Mouse (Mus musculus): ENCODE results near the gene Kif21b.
A peak's percentile ranks its signal among the peaks of the same experiment; 100 is the strongest.

The Kif21b gene

GRCm38 (mm10) chr1:136128416-136128815 lies 2.8 kb upstream of the Kif21b start:
- no peak for DNase-seq (ENCODE audit: inconsistent age in 2 of 2, low spot score in 1 of 2)

- peak; percentile 69 to 86 for DNase-seq (ENCODE audit: inconsistent age in 2 of 2, low spot score in 1 of 2)
Observed at GRCm38 (mm10) chr1:136128944-136129589, 2.1 kb upstream of the Kif21b start.

DNA sequence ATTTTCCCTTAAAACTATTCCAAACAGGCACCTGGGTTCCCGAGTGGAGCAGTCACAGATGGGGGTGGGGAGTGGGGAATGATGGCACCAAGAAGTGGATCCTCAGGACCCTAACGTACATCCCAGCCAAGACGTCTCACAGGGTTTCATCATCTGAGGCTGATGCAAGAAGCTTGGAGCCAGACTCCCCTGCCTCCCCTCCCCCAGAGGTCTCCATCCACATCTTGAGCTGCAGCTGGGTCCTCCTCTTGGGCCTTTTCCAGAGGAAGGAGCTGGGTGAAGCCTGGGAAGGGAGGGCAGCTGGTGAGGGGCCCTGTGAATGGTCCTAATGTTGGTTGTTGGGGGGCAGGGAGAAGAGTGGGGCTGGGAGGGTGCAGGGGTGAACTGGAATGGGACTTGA lies 1.1 kb upstream of the Kif21b start:
- peak in 1 of 2 experiments; percentile 32 for DNase-seq (ENCODE audit: inconsistent age in 2 of 2, low spot score in 1 of 2)

DNA sequence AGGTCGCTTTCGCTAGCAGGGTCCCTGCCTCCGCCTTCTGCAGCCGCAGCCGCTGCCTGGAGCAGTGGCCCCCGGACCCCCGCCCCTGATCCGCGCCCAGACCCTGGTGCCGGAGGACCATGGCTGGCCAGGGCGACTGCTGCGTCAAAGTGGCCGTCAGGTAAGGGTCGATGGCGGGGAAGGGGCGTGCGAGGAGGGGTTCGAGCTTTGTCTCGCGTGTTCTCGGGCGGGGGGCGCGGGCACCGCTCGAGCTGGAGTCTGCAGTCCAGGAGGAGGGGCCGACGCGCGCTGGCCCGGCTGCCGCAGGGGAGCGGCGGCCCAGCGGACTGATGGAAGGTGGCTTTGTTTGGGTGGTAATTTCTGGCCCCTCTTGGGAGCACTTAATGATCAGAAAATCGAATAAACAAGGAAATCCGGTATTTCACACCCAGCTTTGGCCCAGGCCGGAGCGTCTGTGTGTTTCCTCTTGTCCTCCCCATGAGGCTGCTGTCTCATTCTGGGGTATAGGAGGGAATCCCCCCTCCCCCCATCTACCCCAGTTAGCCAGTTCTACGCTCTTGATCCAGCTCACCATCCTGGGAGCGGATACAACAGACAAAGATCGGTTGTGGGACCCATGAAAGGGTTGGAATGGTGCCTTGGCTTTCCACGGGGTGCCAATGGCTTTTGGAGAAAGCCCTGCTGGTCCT lies 558 bp downstream of the Kif21b start:
- peak in 1 of 2 experiments; percentile 68 for DNase-seq (ENCODE audit: inconsistent age in 2 of 2, low spot score in 1 of 2)

- DNase-seq (ENCODE audit: inconsistent age in 2 of 2, low spot score in 1 of 2): no peak
Observed at GRCm38 (mm10) chr1:136132386-136133201, 1.4 kb downstream of the Kif21b start.

- no peak for DNase-seq (ENCODE audit: inconsistent age in 2 of 2, low spot score in 1 of 2)
Observed at GRCm38 (mm10) chr1:136133570-136134240, 2.5 kb downstream of the Kif21b start.

GRCm38 (mm10) chr1:136134547-136134946 lies 3.4 kb downstream of the Kif21b start:
- no peak for DNase-seq (ENCODE audit: inconsistent age in 2 of 2, low spot score in 1 of 2)

DNA sequence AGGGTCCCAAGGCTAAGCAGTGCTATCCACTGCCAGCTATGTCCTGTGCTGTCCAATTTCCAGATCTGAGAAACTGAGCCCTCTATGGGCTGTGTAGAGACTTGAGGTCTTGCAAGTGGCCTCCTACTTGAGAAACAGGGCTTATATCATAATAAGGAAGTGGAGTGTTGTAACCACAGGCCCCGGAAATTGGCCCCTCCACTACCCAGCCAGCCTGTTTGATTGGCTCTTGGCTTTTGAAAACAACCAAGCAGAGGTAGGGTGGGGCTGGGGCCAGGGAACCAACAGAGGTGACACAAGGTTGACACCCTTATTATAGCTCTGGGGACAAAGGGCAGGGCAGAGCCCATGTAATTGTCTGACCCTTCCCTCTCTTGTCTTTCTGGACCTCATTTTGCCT lies 3.9 kb downstream of the Kif21b start:
- no peak for DNase-seq (ENCODE audit: inconsistent age in 2 of 2, low spot score in 1 of 2)

DNA sequence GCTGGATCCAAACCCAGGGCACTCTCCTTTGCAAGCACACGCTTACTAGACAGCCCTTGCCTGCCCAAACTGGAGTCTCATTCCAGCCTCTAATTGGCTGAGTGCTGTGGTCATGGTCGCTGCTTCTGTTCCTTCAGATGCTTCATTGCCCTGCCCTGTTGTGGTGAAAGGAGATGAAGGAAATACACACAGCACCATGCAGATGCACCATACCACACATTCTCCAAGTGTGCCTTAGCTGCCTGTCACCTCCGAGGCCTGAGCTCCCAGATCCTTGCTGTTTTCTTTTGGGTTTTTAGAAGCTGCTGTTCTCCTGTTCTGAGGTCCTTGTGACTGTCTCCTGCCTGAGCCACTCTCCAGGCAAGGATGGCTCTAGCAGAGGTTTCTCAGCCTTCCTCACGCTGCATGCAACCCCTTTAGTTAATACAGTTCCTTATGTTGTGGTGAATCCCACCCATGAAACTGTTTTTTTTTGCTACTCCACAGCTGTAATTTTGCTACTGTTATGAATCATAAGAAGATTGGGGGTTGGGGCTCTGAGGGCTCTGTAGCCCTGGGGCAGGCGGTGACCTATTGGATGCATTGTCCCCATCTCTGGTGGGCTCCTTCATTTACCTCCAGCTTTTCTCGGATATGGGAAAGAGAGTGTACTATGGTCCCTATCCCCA lies 4.7 kb downstream of the Kif21b start:
- DNase-seq (ENCODE audit: inconsistent age in 2 of 2, low spot score in 1 of 2): no peak

GRCm38 (mm10) chr1:136136547-136136946 lies 5.4 kb downstream of the Kif21b start:
- DNase-seq (ENCODE audit: inconsistent age in 2 of 2, low spot score in 1 of 2): peak; percentile 29 to 58

DNA sequence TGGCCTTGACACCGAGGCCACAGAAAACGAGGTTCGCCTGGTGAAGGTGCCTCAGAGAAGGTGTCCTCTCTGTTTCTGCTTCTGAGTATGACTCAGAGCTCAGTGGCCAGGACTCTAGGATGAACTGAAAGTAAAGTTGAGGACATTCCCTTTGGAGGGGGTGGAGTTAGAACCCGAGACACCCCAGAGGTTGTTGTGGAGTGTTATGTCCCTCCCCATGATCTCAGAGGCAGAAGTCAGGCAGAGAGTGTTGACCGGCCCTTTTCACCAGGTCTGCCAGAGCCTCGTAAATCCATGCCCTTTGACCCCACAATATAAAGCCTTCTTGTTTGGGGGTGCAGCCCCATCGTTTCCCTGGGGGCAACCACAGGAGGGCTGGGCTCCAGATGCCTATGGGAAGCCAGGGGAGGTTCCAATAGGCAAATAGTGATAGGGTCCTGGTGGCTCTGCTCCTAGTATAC lies 5.9 kb downstream of the Kif21b start:
- DNase-seq (ENCODE audit: inconsistent age in 2 of 2, low spot score in 1 of 2): peak; percentile 62 to 76

DNA sequence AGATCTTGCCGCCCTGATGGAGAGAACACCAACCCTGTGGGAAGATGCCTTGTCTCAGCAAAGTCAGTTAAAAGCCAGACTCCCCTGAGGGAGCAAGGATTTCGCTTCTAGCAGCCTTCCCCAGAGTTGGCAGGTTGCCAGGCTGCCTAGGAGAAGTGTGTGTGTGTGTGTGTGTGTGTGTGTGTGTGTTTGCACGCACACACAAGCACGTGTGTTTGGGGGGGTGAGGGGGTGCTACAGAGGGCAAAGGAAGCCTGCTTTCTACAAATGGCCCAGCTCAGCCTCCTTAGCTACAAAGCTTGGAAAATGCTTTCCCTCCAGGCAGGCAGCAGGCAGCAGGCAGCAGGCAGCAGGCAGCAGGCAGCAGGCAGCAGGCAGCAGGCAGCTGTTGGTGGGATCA lies 6.4 kb downstream of the Kif21b start:
- peak; percentile 61 to 75 for DNase-seq (ENCODE audit: inconsistent age in 2 of 2, low spot score in 1 of 2)

GRCm38 (mm10) chr1:136138191-136138830 lies 7.1 kb downstream of the Kif21b start:
- peak; percentile 53 to 80 for DNase-seq (ENCODE audit: inconsistent age in 2 of 2, low spot score in 1 of 2)

GRCm38 (mm10) chr1:136139990-136140640 lies 8.9 kb downstream of the Kif21b start:
- peak; percentile 91 to 96 for DNase-seq (ENCODE audit: inconsistent age in 2 of 2, low spot score in 1 of 2)

- peak; percentile 62 to 72 for DNase-seq (ENCODE audit: inconsistent age in 2 of 2, low spot score in 1 of 2)
Observed at GRCm38 (mm10) chr1:136141176-136141950, 10.2 kb downstream of the Kif21b start.

- peak; percentile 31 to 62 for DNase-seq (ENCODE audit: inconsistent age in 2 of 2, low spot score in 1 of 2)
Observed at GRCm38 (mm10) chr1:136142336-136142735, 11.1 kb downstream of the Kif21b start.

- no peak for DNase-seq (ENCODE audit: inconsistent age in 2 of 2, low spot score in 1 of 2)
Observed at GRCm38 (mm10) chr1:136143514-136143913, 12.3 kb downstream of the Kif21b start.

DNA sequence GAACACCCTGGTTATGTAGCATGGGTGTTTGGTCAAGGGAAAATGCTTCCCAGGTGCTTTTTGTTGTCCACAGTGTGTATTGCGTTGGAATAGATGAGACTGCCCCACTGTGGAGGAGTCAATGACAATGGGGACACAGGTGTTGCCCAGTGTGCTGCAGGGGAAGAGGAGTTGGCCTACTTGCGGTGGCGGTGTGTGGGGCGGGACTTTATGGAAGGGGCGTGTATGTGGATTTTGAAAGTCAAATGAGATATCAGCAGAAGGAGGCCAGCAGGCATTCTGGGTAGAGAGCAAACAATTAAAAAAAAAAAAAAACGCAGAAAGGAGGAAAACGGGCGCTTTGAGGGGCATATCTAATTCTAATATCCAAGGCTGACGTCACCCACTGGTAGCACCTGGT lies 18.5 kb downstream of the Kif21b start:
- DNase-seq (ENCODE audit: inconsistent age in 2 of 2, low spot score in 1 of 2): no peak

GRCm38 (mm10) chr1:136151371-136151770 lies 20.2 kb downstream of the Kif21b start:
- DNase-seq (ENCODE audit: inconsistent age in 2 of 2, low spot score in 1 of 2): no peak
